Mouse (Mus musculus) heart, adult 9 months (tissue): ENCODE results near the gene Spata25.
A peak's percentile ranks its signal among the peaks of the same experiment; 100 is the strongest.
"Not testable (repeated sequence)": the region's sequence is repeated elsewhere in the genome, so short reads cannot be mapped to it uniquely, and the experiment has no call there.

Source experiments
- DNase-seq, 2 experiments: peaks; one replicate each; pipeline ENCODE4 v3.0.0; 2022; ENCODE audit warnings: low spot score in 2 of 2

Gene Spata25

DNA sequence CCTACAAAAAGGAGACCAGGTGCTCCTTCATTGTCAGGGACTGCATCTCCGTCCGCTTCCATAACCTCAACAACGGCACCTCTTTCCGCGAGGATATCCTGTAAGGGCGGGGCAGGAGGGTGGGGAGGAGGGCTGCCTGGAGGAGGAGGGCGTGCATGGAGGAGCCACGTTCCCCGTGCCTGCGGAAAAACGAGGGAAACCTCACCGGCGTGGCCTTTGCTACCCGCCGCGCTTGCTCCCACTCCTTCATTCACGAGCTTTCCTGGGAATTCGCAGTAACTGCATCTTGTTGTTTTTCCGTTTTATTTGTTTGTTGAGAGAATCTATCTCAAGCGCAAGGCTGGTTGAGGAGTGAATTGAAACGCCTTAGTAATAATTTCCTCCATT, 23.0 kb downstream of the Spata25 start:
- no peak for DNase-seq

GRCm38 (mm10) chr2:164804533-164805331, 23.6 kb downstream of the Spata25 start, which contains the start of the genes Acot8 and Zswim3:
TSS of gene Acot8 (minus strand) at chr2:164804882.
TSS of gene Zswim3 (plus strand) at chr2:164805098.
- DNase-seq, result peak; percentile 99

- DNase-seq, result no peak
Measured at GRCm38 (mm10) chr2:164803921-164804313, 24.4 kb downstream of the Spata25 start.

- no peak for DNase-seq
Measured at GRCm38 (mm10) chr2:164803201-164803920, 25.0 kb downstream of the Spata25 start.

- no peak for DNase-seq
Measured at GRCm38 (mm10) chr2:164800252-164801004, 27.9 kb downstream of the Spata25 start.

DNA sequence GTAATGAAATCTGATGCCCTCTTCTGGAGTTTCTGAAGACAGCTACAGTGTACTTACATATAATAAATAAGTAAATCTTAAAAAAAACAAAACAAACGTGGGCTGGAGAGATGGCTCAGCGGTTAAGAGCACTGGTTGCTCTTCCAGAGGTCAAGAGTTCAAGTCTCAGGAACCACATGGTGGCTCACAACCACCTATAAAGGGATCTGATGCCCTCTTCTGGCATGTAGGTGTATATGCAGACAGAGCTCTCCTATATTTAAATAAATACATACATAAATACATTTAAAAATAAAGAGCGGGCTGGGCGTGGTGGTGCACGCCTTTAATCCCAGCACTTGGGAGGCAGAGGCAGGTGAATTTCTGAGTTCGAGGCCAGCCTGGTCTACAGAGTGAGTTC, 29.8 kb downstream of the Spata25 start:
- not testable (repeated sequence) for DNase-seq

- DNase-seq, result no peak
Measured at GRCm38 (mm10) chr2:164795868-164796267, 32.5 kb downstream of the Spata25 start.

GRCm38 (mm10) chr2:164794293-164794692, 34.0 kb downstream of the Spata25 start:
- peak; percentile 59 to 77 for DNase-seq

DNA sequence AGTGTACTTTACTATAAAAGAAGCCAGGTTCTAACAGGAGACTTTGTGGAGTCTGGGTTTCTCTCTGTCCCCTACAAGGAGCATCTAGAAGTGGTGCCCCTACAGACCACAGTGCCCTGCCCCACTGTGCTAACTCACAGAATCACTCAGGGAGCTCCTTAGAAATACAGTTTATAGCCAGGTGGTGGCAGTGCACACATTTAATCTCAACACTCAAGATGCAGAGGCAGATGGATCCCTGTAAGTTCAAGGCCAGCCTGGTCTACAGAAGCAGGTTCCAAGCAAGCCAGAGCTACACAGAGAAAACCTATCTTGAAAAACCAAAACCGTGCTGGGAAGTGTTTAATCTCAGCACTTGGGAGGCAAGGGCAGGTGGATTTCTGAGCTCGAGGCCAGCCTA, 34.6 kb downstream of the Spata25 start:
- DNase-seq, result no peak

DNA sequence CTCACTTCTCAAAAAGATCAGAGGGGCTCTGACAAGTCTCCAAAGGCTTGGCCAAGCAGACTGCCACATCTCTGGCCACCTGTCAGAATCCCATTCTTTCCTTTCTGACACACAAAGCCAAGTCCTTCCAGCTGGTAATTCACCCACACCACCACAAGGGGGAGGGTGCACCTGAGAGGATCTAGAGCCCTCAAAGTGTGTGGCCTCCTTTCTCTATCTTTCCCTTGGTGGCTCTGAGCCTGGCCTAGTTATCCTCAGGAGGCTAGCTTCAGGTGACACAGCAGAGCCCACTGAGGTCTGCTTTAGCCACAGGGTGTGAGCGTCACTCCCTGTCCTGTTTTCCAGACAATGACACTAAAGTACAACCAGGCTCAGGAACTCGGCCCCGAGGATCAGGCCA, 35.1 kb downstream of the Spata25 start:
- DNase-seq, result peak in 1 of 2 experiments; percentile 51

- no peak for DNase-seq
Measured at GRCm38 (mm10) chr2:164792400-164793190, 35.7 kb downstream of the Spata25 start.

DNA sequence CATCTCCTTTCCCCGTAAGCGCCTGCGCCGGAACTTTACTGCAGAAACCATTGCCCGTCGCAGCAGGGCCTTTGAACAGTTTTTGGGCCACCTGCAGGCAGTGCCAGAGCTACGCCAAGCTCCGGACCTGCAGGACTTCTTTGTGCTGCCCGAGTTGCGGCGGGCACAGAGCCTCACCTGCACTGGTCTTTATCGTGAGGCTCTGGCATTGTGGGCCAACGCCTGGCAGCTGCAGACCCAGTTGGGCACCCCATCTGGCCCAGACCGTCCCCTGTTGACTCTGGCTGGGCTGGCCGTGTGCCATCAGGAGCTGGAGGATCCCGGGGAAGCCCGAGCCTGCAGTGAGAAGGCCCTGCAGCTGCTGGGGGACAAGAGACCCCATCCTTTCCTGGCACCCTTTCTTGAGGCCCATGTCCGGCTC, 36.5 kb downstream of the Spata25 start:
- no peak for DNase-seq

DNA sequence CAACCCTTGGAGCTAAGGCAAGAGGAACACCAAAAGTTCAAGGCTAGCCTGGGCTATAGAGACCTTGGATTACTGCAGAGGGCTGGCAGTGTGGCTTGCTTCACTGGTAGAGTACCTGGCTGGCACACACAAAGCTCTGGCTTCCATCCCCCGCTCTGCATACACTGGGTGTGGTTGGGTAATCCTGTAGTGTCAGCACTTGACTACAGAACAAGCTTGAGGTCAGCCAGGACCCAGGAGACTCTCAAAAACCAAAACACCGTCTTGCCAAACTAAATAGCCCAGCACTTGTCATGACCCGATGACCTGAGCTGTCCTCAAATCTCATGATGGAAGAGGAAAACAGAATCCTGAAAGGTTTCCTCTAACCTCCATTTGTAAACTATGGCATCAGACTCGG, 37.9 kb downstream of the Spata25 start:
- no peak for DNase-seq

DNA sequence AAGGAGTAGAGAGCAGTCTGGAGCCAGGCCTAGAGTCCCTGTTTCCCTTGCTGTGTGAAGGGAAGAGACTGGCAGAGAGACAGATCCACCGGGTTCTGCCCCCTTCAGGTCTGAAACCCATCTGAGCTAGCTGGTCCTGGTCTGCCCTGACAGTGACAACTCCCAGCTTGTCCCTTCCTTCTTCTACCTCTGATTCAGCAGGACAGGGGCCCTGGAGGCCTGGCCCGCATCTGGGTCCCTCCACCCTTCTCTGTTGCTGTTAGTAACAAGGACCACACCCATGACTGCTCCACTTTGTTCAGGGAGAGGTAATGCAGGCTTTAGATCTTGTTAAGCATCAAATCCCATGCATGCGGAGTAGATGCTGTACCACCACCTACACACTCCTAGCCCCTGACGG, 39.9 kb downstream of the Spata25 start:
- DNase-seq, result no peak

GRCm38 (mm10) chr2:164787779-164788178, 40.6 kb downstream of the Spata25 start:
- no peak for DNase-seq

DNA sequence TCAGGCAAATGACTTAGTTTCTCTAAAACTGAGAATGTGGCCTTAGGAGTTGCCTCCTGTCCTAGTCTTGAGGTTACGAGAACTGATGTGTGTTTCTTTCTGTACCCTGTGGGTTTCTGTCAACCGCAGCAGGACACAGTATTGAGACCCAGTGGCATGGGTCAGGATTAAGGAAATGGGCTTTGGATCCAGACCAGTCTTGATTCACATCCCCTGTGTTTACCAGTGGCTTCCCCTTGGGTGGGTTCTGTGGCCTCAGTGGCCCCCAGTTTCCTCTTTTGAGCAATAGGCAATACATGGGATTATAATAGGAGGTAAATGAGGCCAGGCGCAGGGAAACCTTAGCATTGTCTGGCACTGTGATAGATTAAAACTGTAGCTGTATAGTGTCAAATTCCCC, 41.3 kb downstream of the Spata25 start:
- no peak for DNase-seq

DNA sequence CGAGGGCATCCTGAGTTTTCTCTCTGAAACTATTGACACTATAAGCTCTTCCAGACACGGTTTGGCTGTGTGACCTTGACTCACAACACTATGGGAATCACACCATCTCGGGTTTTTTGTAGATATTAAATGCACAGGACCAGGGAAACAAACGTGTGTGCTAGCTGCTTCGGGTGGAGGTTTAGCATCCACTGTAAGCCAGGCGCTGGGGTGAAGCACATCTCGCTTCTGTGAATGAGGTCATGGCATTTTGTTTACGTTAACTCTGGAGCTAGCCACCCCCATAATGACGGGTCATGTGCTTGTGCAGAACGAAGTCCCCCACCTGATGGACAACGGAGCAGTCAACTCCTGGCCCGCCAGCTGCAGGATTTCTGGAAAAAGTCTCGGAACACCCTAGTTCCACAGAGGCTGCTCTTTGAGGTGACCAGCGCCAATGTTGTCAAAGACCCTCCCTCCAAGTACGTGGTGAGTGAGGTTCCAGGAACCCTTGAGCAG, 41.9 kb downstream of the Spata25 start:
- DNase-seq, result peak in 1 of 2 experiments; percentile 41

GRCm38 (mm10) chr2:164785481-164786387, 42.6 kb downstream of the Spata25 start, which contains the start of gene Snx21:
TSS of gene Snx21 (plus strand) at chr2:164785823.
- DNase-seq, result peak; percentile 94 to 95

GRCm38 (mm10) chr2:164784869-164785420, 43.4 kb downstream of the Spata25 start:
- DNase-seq, result no peak
